8 mouse cellular contexts compared by ENCODE assay signal in the genomic region with DNA sequence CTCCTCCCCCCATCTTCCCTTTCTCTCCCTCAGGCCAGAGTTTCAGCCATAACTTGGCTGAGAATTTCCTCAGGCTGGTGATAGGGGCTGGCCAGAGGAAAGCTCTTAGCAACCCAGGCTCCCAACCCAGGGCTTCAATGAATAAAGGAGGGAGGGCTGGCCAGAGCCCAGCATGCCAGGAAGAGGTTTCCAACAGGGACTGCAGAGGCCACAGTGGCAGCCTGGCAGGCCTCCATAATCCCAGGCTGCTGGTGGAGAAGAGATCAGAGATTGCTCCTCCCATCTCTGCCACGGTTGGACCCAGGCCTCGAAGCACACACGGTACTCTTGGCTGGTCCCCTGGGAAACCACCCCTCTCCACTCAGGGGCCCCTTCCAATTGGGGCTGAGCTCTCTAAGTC. TPM values are rescaled to one million over a fixed set of nuclear protein-coding genes. Genes with fewer than 3 reads are reported as not detected.
DNase-seq lines count a peak whose midpoint lies in the region; ATAC-seq and TF ChIP-seq lines count a peak whose summit lies in the region.

No protein-coding gene starts in this region.

- H3K4me1 ChIP-seq in heart, embryonic 10.5 days: peaks cover 70% of the 10 kb centered on the region
- peaks cover 14% of the 10 kb centered on the region for H3K4me1 ChIP-seq in limb, embryonic 14.5 days (ENCODE audit: control insufficient read depth, insufficient read depth, low read length)
- H3K4me1 ChIP-seq in stomach, embryonic 15.5 days: peaks cover 32% of the 10 kb centered on the region

- H3K27ac ChIP-seq in left cerebral cortex, adult 2 months: peak overlapping the region; percentile 4
- H3K27ac ChIP-seq in heart, embryonic 10.5 days: peak overlapping the region; percentile 66
- no peak overlapping the region for H3K27ac ChIP-seq in limb, embryonic 14.5 days (replicated peaks; ENCODE audit: low read depth, low read length)
- H3K27ac ChIP-seq in stomach, embryonic 15.5 days: peak overlapping the region; percentile 44; the same call in 1 of the 2 replicates

- intact Hi-C loops in left cerebral cortex, adult 2 months (cut with DNase I): no loop called here
- intact Hi-C loops in left cerebral cortex, postnatal 36 days (cut with DNase I): no loop called here

- DNase-seq in left cerebral cortex, adult 2 months (ENCODE audit: extremely low spot score in 1 of 2, low spot score in 2 of 2): peak in 1 of 2 experiments; percentile 58
- DNase-seq in left cerebral cortex, postnatal 36 days (ENCODE audit: low spot score in 2 of 2): no peak
- DNase-seq in cerebellum, adult 8-10 months: peak; percentile 77
- no peak for DNase-seq in heart, embryonic 10.5 days (ENCODE audit: low spot score)
- peak; percentile 21 for DNase-seq in limb, embryonic 14.5 days (ENCODE audit: low spot score)
- no peak for DNase-seq in thymus, postnatal 36 days
- DNase-seq in natural killer cell, adult 2 months (ENCODE audit: low spot score in 2 of 2): no peak

- no peak for ATAC-seq in limb, embryonic 14.5 days (ENCODE audit: low FRiP score, low read depth)
- no peak for ATAC-seq in stomach, embryonic 15.5 days (ENCODE audit: insufficient read depth, low FRiP score, low read depth)

- H3K4me3 ChIP-seq in left cerebral cortex, adult 2 months: no peak overlapping the region
- H3K4me3 ChIP-seq in heart, embryonic 10.5 days: no peak overlapping the region
- no peak overlapping the region for H3K4me3 ChIP-seq in limb, embryonic 14.5 days (replicated peaks; ENCODE audit: low read length)
- H3K4me3 ChIP-seq in stomach, embryonic 15.5 days (replicated peaks): no peak overlapping the region

- no peak overlapping the region for H3K9ac ChIP-seq in limb, embryonic 14.5 days (ENCODE audit: low read depth, low read length, severe bottlenecking)
- H3K9ac ChIP-seq in stomach, embryonic 15.5 days: no peak overlapping the region

- no peaks in the 10 kb centered on the region for H3K9me3 ChIP-seq in heart, embryonic 10.5 days
- H3K9me3 ChIP-seq in limb, embryonic 14.5 days (ENCODE audit: control insufficient read depth, low read length): no peaks in the 10 kb centered on the region
- no peaks in the 10 kb centered on the region for H3K9me3 ChIP-seq in stomach, embryonic 15.5 days

- no peaks in the 10 kb centered on the region for H3K36me3 ChIP-seq in heart, embryonic 10.5 days
- no peaks in the 10 kb centered on the region for H3K36me3 ChIP-seq in limb, embryonic 14.5 days (ENCODE audit: control insufficient read depth, insufficient read depth, low read length)
- no peaks in the 10 kb centered on the region for H3K36me3 ChIP-seq in stomach, embryonic 15.5 days

- no peak for TF ChIP-seq POLR2A in limb, embryonic 14.5 days (IDR thresholded peaks at IDR 0.05; ENCODE audit: borderline replicate concordance, extremely low read depth, insufficient read depth, insufficient read length)

- 29% methylated on average over 3 of the region's 3 CpGs for WGBS in heart, embryonic 10.5 days
- WGBS in limb, embryonic 14.5 days: 30% methylated on average over 3 of the region's 3 CpGs
- 34% methylated on average over 3 of the region's 3 CpGs for WGBS in stomach, embryonic 15.5 days

- H3K4me2 ChIP-seq in limb, embryonic 14.5 days (replicated peaks; ENCODE audit: low read depth, low read length, severe bottlenecking): no peak overlapping the region
- H3K4me2 ChIP-seq in stomach, embryonic 15.5 days: no peak overlapping the region

- H3K27me3 ChIP-seq in heart, embryonic 10.5 days (ENCODE audit: insufficient read depth, poor library complexity, severe bottlenecking): peaks cover 6% of the 10 kb centered on the region; the same call in 1 of the 2 replicates
- H3K27me3 ChIP-seq in limb, embryonic 14.5 days (ENCODE audit: control insufficient read depth, insufficient read depth, low read length): no peaks in the 10 kb centered on the region
- no peaks in the 10 kb centered on the region for H3K27me3 ChIP-seq in stomach, embryonic 15.5 days (replicated peaks)

- TF ChIP-seq CTCF in left cerebral cortex, adult 2 months (IDR thresholded peaks at IDR 0.05): no peak

RNA-seq across cellular contexts. Expression of a gene that starts 10.4 kb away (rescaled TPM):
- total RNA-seq in left cerebral cortex, adult 2 months (2021): 100 to 1,000 TPM; 178 to 185 TPM
- total RNA-seq in left cerebral cortex, postnatal 36 days (2021): 100 to 1,000 TPM; 171 to 177 TPM
- 6.0 and 6.3 TPM in 2 replicates for polyA plus RNA-seq in heart, embryonic 10.5 days (2016; fragmentation: Nextera tagmentation; extraction: Ambion mirVana)
- polyA plus RNA-seq in limb, embryonic 14.5 days (2012; rRNA removed): 20.8 and 29.8 TPM in 2 replicates
- polyA plus RNA-seq in limb, embryonic 14.5 days (2014; fragmentation: Nextera tagmentation; extraction: Ambion mirVana): 10.3 and 11.0 TPM in 2 replicates
- polyA plus RNA-seq in stomach, embryonic 15.5 days (2015; fragmentation: Nextera tagmentation; extraction: Ambion mirVana): 9.6 and 10.2 TPM in 2 replicates

Comparison
In these comparisons a context has a peak if more than half of its experiments do, and no peak if none do; other contexts are left out.
1. DNase-seq: peak in cerebellum, adult 8-10 months (single experiment) and limb, embryonic 14.5 days (single experiment); none in left cerebral cortex, postnatal 36 days (0 of 2), heart, embryonic 10.5 days (single experiment), thymus, postnatal 36 days (0 of 2) and natural killer cell, adult 2 months (0 of 2).